ENCODE assay signal across 8 mouse cellular contexts in genomic region chr3:104673642-104674328, GRCm38 (mm10). TPM values are rescaled to one million over a fixed set of nuclear protein-coding genes. Genes with fewer than 3 reads are reported as not detected.
DNase-seq lines count a peak whose midpoint lies in the region; ATAC-seq and TF ChIP-seq lines count a peak whose summit lies in the region.
"Had no signal": no experiment of that assay in that cellular context is flagged by ENCODE, and none has a peak within 500 bp of the region (broad histone marks: within the 10 kb centered on the region; RNA-seq: fewer than 3 reads in every experiment).

No protein-coding gene starts in this region.

- H3K27me3 ChIP-seq in kidney, adult 2 months (replicated peaks; ENCODE audit: control insufficient read depth, insufficient read depth, low read length): no peaks in the 10 kb centered on the region
- no peaks in the 10 kb centered on the region for H3K27me3 ChIP-seq in intestine, embryonic 15.5 days (replicated peaks)
- no peaks in the 10 kb centered on the region for H3K27me3 ChIP-seq in forebrain, embryonic 11.5 days (ENCODE audit: control insufficient read depth, insufficient read depth, low read length)

- no peak overlapping the region for H3K4me3 ChIP-seq in kidney, adult 2 months (ENCODE audit: insufficient read depth, low read depth, low read length)
- H3K4me3 ChIP-seq in bone marrow, adult 2 months (replicated peaks; ENCODE audit: control insufficient read depth, low read depth, low read length): no peak overlapping the region
- no peak overlapping the region for H3K4me3 ChIP-seq in intestine, embryonic 15.5 days (replicated peaks)
- H3K4me3 ChIP-seq in forebrain, embryonic 11.5 days (ENCODE audit: low read depth, low read length): no peak overlapping the region

- no peak for TF ChIP-seq CTCF in kidney, adult 2 months (conservative IDR thresholded peaks at IDR 0.05; ENCODE audit: insufficient read depth, insufficient read length, low read depth, low read length)
- no peak for TF ChIP-seq CTCF in bone marrow, adult 2 months (IDR thresholded peaks at IDR 0.05; ENCODE audit: control insufficient read depth, insufficient read depth, low read length)

- no peak for DNase-seq in kidney, adult 2 months
- DNase-seq in kidney, postnatal 4 days: no peak
- DNase-seq in spleen, postnatal 10 days (ENCODE audit: low spot score in 2 of 2): peak; percentile 56 to 61
- DNase-seq in forebrain, embryonic 11.5 days (ENCODE audit: low spot score): no peak
- no peak for DNase-seq in adrenal gland, adult 8-10 months
- DNase-seq: gastrocnemius, postnatal 10 days had no signal

- 54% methylated on average over 4 of the region's 4 CpGs for WGBS in kidney, adult 2 months
- 61% methylated on average over 4 of the region's 4 CpGs for WGBS in bone marrow, adult 2 months
- 52% methylated on average over 4 of the region's 4 CpGs for WGBS in intestine, embryonic 15.5 days
- WGBS in forebrain, embryonic 11.5 days: 66% methylated on average over 4 of the region's 4 CpGs

- TF ChIP-seq POLR2A in kidney, adult 2 months (IDR thresholded peaks at IDR 0.05; ENCODE audit: low read depth, low read length): no peak
- TF ChIP-seq POLR2A in bone marrow, adult 2 months (IDR thresholded peaks at IDR 0.05; ENCODE audit: borderline replicate concordance, control insufficient read depth, low read depth, low read length): no peak

- H3K36me3 ChIP-seq in kidney, adult 2 months (ENCODE audit: control insufficient read depth, insufficient read depth, low read length): no peaks in the 10 kb centered on the region
- no peaks in the 10 kb centered on the region for H3K36me3 ChIP-seq in intestine, embryonic 15.5 days
- no peaks in the 10 kb centered on the region for H3K36me3 ChIP-seq in forebrain, embryonic 11.5 days (ENCODE audit: control insufficient read depth, insufficient read depth, low read length)

- no peaks in the 10 kb centered on the region for H3K9me3 ChIP-seq in intestine, embryonic 15.5 days
- H3K9me3 ChIP-seq in forebrain, embryonic 11.5 days (ENCODE audit: control insufficient read depth, low read length): no peaks in the 10 kb centered on the region

- peak overlapping the region; percentile 82 for H3K4me2 ChIP-seq in intestine, embryonic 15.5 days (replicated peaks)
- no peak overlapping the region for H3K4me2 ChIP-seq in forebrain, embryonic 11.5 days (ENCODE audit: low read depth, low read length, severe bottlenecking)

- H3K9ac ChIP-seq in intestine, embryonic 15.5 days: no peak overlapping the region
- no peak overlapping the region for H3K9ac ChIP-seq in forebrain, embryonic 11.5 days (ENCODE audit: low read length)

- H3K27ac ChIP-seq in kidney, adult 2 months (ENCODE audit: insufficient read depth, low read depth, low read length): peak overlapping the region; percentile 60
- H3K27ac ChIP-seq in bone marrow, adult 2 months (ENCODE audit: control insufficient read depth, insufficient read depth, low read depth, low read length, poor library complexity): peak overlapping the region; percentile 61
- H3K27ac ChIP-seq in intestine, embryonic 15.5 days: peak overlapping the region; percentile 81
- no peak overlapping the region for H3K27ac ChIP-seq in forebrain, embryonic 11.5 days (ENCODE audit: low read depth, low read length)

- peak; percentile 42 for ATAC-seq in intestine, embryonic 15.5 days
- ATAC-seq in forebrain, embryonic 11.5 days (replicated peaks; ENCODE audit: low FRiP score): no peak

- H3K4me1 ChIP-seq in kidney, adult 2 months (ENCODE audit: control insufficient read depth, insufficient read depth, low read length): peaks cover 27% of the 10 kb centered on the region
- H3K4me1 ChIP-seq in bone marrow, adult 2 months (ENCODE audit: control insufficient read depth, insufficient read depth, low read length): peaks cover 10% of the 10 kb centered on the region
- peaks cover 38% of the 10 kb centered on the region for H3K4me1 ChIP-seq in intestine, embryonic 15.5 days (replicated peaks)
- peaks cover 6% of the 10 kb centered on the region; the same call in 1 of the 2 replicates for H3K4me1 ChIP-seq in forebrain, embryonic 11.5 days (replicated peaks; ENCODE audit: control insufficient read depth, insufficient read depth, low read length)

RNA-seq across cellular contexts. Expression of gene Slc16a1, which starts 35.3 kb away (rescaled TPM):
- polyA plus RNA-seq in kidney, adult 2 months (2012; rRNA removed): 18.3 and 23.1 TPM in 2 replicates
- 41.6 and 73.1 TPM in 2 replicates for polyA plus RNA-seq in bone marrow, adult 2 months (2011; ENCODE audit: insufficient read depth, insufficient read length, low replicate concordance, missing spikeins)
- 45.7 and 50.0 TPM in 2 replicates for polyA plus RNA-seq in intestine, embryonic 15.5 days (2015; fragmentation: Nextera tagmentation; extraction: Ambion mirVana)
- polyA plus RNA-seq in forebrain, embryonic 11.5 days (2014; fragmentation: Nextera tagmentation; extraction: Ambion mirVana): 45.1 and 45.9 TPM in 2 replicates
- 10 to 100 TPM; 17.5 to 29.1 (median 23.5) TPM for total RNA-seq in adrenal gland, adult 8-10 months (2022)

Comparison
In these comparisons a context has a peak if more than half of its experiments do, and no peak if none do; other contexts are left out.
1. DNase-seq: peak in spleen, postnatal 10 days (2 of 2); none in kidney, adult 2 months (single experiment), kidney, postnatal 4 days (0 of 2), forebrain, embryonic 11.5 days (single experiment) and adrenal gland, adult 8-10 months (single experiment).